Mouse (Mus musculus) midbrain, embryonic 11.5 days (tissue): ENCODE measurements around the gene Tnfsf8. TPM values are rescaled to one million over a fixed set of nuclear protein-coding genes. Genes with fewer than 3 reads are reported as not detected.

Source experiments
- ATAC-seq: fragments of 200-750 bp; cut with Nextera tagmentation; 2 replicates; pipeline ENCODE4 v1.8.0; 2017; ENCODE audit warnings: moderate TSS enrichment, moderate library complexity; ENCODE audit not compliant: low FRiP score
- DNase-seq: peaks from one replicate; pipeline ENCODE4 v3.0.0; 2015; ENCODE audit warnings: low spot score; ENCODE audit errors: missing footprints
- H3K27ac ChIP-seq: fragments of 300-500 bp; sonication (generic); 2 replicates; pipeline ENCODE4 v1.5.1; 2014; ENCODE audit warnings: low read depth, low read length
- H3K27me3 ChIP-seq: fragments of 300-500 bp; sonication (generic); 2 replicates; pipeline ENCODE4 v1.6.1; 2014; ENCODE audit warnings: mild to moderate bottlenecking, low read length, moderate library complexity, mixed read lengths; ENCODE audit not compliant: control insufficient read depth, insufficient read depth
- H3K36me3 ChIP-seq: fragments of 300-500 bp; sonication (generic); 2 replicates; pipeline ENCODE4 v1.6.1; 2014; ENCODE audit warnings: mild to moderate bottlenecking, low read length, moderate library complexity, mixed read lengths; ENCODE audit not compliant: control insufficient read depth, insufficient read depth
- H3K4me1 ChIP-seq: fragments of 300-500 bp; sonication (generic); 2 replicates; pipeline ENCODE4 v1.6.1; 2014; ENCODE audit warnings: low read length; ENCODE audit not compliant: control insufficient read depth, insufficient read depth
- H3K4me2 ChIP-seq: fragments of 300-500 bp; sonication (generic); 2 replicates; pipeline ENCODE4 v1.6.1; 2014; ENCODE audit warnings: mild to moderate bottlenecking, moderate library complexity
- H3K4me3 ChIP-seq: fragments of 300-500 bp; sonication (generic); 2 replicates; pipeline ENCODE4 v1.5.1; 2014; ENCODE audit warnings: low read depth, low read length
- H3K9ac ChIP-seq: fragments of 300-500 bp; sonication (generic); 2 replicates; pipeline ENCODE4 v1.6.1; 2014; ENCODE audit warnings: low read length
- H3K9me3 ChIP-seq: fragments of 300-500 bp; sonication (generic); 2 replicates; pipeline ENCODE4 v1.6.1; 2016; ENCODE audit warnings: low read length; ENCODE audit not compliant: control insufficient read depth
- WGBS: fragments of 180-500 bp; shearing (Covaris S2); extraction: QIAGEN DNeasy Blood & Tissue Kit; methylation state at CpG from one replicate; pipeline ENCODE4 v1.1.7; 2014; 5-methylcytosine and 5-hydroxymethylcytosine counted together
- polyA plus RNA-seq: library from polyadenylated mRNA; unstranded; fragments of >200 nt; fragmentation: Nextera tagmentation; extraction: Ambion mirVana; gene quantifications from 2 replicates; pipeline ENCODE4 v1.2.1, GENCODE M21; 2014

Gene Tnfsf8
- not detected in 2 replicates for polyA plus RNA-seq

DNA sequence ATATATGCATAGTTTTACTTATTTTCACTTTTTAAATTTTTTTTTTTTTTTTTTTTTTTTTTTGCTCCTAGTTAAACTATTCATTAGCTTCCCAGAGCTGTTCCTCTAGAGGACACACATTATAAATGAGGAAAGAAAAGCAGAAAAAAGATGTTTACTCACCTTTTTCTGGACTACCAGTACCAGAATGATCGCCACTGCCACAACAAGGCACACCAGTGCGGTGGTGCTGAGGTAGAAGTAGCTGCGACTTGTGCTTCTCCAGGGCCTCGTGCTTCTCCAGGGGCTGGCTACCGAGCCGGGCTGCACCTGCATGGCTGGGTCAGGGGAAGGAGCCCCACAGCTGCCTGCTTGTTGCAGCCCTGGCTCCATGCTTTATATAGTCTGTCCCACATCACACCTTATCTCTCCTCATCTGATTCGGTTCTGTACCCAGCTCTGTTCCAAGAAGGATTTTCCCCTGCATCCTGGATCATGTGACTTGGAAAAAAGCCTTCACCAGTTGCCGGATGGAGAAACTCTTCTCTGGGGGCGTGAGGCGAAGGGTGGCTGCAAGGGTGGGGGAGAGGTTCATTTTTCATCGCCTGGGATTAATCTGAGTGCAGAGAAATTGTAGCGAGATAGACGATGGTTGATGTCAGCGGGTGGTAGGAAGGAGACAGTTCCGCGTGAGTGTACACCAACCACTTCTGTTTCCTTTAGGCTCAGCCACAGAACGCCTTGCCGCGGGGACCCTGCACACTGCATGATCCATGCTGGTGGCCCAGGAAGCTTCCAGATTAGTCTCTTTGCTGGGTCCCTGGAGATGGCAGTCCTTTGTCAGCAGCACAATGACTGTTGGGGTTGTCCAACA lies at the start of gene Tnfsf8:
Gene Tnfsf8 (minus strand): TSS at position 660 of the 853 bp plus-strand sequence.
- Histone ChIP-seq H3K4me2 (no peak within 1 kb of the TSS), H3K27ac (no peak within 1 kb of the TSS), H3K9ac (no peak within 1 kb of the TSS), H3K4me1 (no peaks in the 10 kb centered on the region), H3K4me3 (no peak within 1 kb of the TSS), H3K9me3 (no peaks in the 10 kb centered on the region), H3K27me3 (no peaks in the 10 kb centered on the region), H3K36me3 (no peaks in the 10 kb centered on the region)
- 87% methylated on average over 19 of the region's 19 CpGs for WGBS
- no peak for DNase-seq
- no peak for ATAC-seq

DNA sequence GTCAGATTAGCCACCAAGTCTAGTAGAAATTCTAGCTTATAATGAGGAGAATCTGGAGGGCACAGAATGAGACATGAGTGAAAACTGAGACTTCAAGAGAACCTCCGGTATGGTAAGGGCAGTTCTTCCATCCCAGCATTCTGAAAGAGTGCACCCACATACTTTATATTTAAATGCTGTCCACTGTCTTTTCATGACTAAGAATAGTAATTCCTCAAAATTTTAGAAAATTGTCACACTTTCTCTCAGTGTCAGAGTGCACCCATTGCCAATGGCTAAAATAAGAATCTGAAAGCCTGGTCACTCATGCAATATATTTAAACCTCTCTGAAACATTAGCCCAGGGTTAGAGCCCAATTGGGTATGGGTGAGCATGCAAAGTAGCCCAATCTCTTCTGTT lies 47.4 kb upstream of the Tnfsf8 start:
- Histone ChIP-seq H3K9me3 (no peaks in the 10 kb centered on the region), H3K27me3 (no peaks in the 10 kb centered on the region), H3K4me3 (no peak overlapping the region), H3K9ac (no peak overlapping the region), H3K36me3 (no peaks in the 10 kb centered on the region), H3K27ac (no peak overlapping the region), H3K4me2 (no peak overlapping the region), H3K4me1 (no peaks in the 10 kb centered on the region)
- 87% methylated on average over 1 of the region's 1 CpGs for WGBS
- ATAC-seq = no peak
- DNase-seq = no peak

DNA sequence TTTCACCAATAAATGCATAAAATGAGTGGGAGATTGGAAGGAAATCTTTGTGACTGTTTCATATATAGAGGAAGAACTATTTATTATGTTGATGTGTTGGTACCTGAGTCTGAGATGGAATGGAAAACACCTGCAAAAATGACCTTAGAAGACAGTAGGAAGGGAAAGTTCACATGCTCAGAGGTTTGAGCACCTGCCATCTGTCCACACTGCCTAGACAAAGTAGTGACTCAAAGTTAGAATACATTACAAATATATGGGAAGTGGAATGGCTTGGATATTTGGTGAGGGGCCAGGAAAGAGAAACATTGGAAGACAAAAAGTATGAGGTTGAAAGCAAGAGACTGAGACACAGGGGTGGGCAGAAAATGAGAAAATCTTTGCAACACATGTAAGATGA lies 46.3 kb upstream of the Tnfsf8 start:
- Histone ChIP-seq H3K27me3 (no peaks in the 10 kb centered on the region), H3K9me3 (no peaks in the 10 kb centered on the region), H3K27ac (no peak overlapping the region), H3K36me3 (no peaks in the 10 kb centered on the region), H3K9ac (no peak overlapping the region), H3K4me3 (no peak overlapping the region), H3K4me1 (no peaks in the 10 kb centered on the region), H3K4me2 (no peak overlapping the region)
- ATAC-seq (no peak), DNase-seq (no peak)

DNA sequence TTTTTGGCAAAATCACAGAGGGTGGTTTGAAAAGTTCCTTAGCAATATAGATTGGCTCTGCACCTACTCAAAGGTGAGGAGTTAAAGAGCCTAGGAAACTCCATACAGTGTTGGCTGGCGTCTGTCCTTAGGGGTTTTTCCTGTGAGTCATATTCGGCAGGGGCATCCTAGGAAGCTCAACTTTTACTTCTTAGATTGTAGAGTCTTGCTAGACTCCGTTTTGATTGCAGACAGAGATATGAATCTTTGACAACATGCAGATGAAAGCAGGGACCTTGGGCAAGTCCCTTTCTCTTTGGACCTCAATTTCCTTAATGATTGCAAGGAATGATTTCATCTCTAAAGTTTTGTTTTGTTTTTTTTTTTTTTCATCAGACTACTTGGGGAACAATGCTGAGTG lies 44.9 kb upstream of the Tnfsf8 start:
- H3K9me3 ChIP-seq = no peaks in the 10 kb centered on the region
- no peak overlapping the region for H3K27ac ChIP-seq
- no peak overlapping the region for H3K4me3 ChIP-seq
- ATAC-seq = no peak
- H3K4me1 ChIP-seq = no peaks in the 10 kb centered on the region
- no peaks in the 10 kb centered on the region for H3K36me3 ChIP-seq
- no peak overlapping the region for H3K9ac ChIP-seq
- no peak for DNase-seq
- no peak overlapping the region for H3K4me2 ChIP-seq
- 72% methylated on average over 3 of the region's 3 CpGs for WGBS
- H3K27me3 ChIP-seq = no peaks in the 10 kb centered on the region

DNA sequence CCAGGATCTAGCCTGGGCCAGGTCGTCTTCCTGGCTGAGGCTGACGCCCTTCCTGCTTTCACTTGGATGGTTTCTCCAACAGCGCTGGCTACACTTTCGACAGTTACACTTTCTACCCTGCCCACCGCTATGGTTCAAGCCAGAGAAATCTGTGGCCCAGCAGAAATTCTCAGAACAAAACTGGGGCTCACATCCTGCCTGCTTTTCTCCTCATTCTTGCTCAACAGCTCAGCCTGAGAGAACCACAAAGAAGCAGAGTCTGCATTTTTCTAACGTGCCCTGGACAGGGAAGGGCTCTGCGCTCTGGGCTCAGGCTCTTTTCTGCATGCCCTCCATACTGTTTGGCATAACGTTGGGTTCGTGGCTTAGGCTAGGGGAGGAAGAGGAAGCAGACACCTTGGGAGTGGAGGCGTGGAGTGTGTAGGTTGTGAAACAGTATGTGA lies 38.0 kb upstream of the Tnfsf8 start:
- Histone ChIP-seq H3K36me3 (no peaks in the 10 kb centered on the region), H3K9ac (no peak overlapping the region), H3K27me3 (no peaks in the 10 kb centered on the region), H3K4me2 (no peak overlapping the region), H3K9me3 (no peaks in the 10 kb centered on the region), H3K27ac (no peak overlapping the region), H3K4me1 (no peaks in the 10 kb centered on the region), H3K4me3 (no peak overlapping the region)
- no peak for ATAC-seq
- DNase-seq = no peak
- WGBS = 87% methylated on average over 10 of the region's 10 CpGs

DNA sequence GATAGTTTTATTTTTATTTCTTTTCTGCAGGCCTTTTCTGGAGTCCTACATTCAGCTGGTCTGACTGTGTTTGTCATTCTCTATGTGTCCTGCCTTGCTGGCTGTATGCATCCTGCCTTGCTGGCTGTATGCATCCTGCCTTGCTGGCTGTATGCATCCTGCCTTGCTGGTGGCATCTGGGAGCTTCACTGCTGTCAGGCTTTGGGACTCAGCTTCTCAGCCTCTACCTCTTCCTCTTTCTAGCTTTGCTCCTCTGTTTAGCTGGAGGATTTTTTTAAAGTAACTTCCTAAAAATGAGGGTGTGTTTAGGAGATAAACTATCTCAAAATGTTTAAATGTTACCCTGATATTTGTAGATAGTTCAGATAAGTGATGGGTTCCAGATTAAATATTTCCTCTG lies 36.0 kb upstream of the Tnfsf8 start:
- DNase-seq = no peak
- Histone ChIP-seq H3K27ac (no peak overlapping the region), H3K4me2 (no peak overlapping the region), H3K4me3 (no peak overlapping the region), H3K9ac (no peak overlapping the region), H3K36me3 (no peaks in the 10 kb centered on the region), H3K27me3 (no peaks in the 10 kb centered on the region), H3K4me1 (no peaks in the 10 kb centered on the region), H3K9me3 (no peaks in the 10 kb centered on the region)
- no peak for ATAC-seq

DNA sequence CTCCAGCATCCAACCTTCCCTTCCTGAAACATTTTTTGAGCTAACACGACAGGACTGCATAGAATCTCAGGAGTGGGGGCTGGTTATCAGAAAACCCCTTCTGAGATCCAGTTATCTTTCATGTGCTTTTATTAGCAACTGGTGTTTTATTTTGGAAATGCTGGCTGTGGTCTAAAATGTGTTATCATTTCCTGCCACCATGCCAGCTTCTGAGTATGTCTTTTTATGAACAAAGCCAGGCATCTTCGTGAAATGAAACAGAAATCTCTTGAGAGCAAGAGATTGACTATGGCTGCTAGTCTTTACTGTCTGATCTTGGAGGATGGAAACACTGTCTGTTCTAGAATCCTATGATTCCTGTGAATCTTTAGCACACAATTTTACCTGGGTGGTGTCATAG lies 25.0 kb upstream of the Tnfsf8 start:
- no peak overlapping the region for H3K27ac ChIP-seq
- no peak overlapping the region for H3K4me3 ChIP-seq
- no peak overlapping the region for H3K9ac ChIP-seq
- WGBS = 86% methylated on average over 2 of the region's 2 CpGs
- H3K9me3 ChIP-seq = no peaks in the 10 kb centered on the region
- H3K4me1 ChIP-seq = no peaks in the 10 kb centered on the region
- H3K27me3 ChIP-seq = no peaks in the 10 kb centered on the region
- no peak for ATAC-seq
- no peaks in the 10 kb centered on the region for H3K36me3 ChIP-seq
- no peak for DNase-seq
- no peak overlapping the region for H3K4me2 ChIP-seq

DNA sequence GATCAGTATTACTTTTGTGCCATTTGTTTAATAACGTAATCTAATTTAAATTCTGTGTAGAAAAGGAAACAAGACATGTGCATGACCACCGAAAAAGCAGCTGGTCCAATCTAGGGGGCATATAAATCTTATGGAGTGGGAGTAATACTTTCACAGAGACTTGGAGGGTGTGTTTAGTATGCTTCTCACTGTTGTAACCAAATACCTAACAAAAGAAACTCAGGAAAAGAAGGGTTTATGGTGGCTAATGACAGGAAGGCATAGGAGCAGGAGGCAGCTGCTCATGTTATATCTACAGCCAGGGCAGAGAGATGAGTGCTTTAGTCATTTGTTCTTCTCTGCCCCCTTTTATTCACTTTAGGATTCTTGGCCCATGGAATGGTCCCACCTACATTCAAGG lies 15.6 kb upstream of the Tnfsf8 start:
- Histone ChIP-seq H3K27me3 (no peaks in the 10 kb centered on the region), H3K4me3 (no peak overlapping the region), H3K4me2 (no peak overlapping the region), H3K36me3 (no peaks in the 10 kb centered on the region), H3K9ac (no peak overlapping the region), H3K4me1 (no peaks in the 10 kb centered on the region), H3K27ac (no peak overlapping the region), H3K9me3 (no peaks in the 10 kb centered on the region)
- 87% methylated on average over 2 of the region's 2 CpGs for WGBS
- DNase-seq = no peak
- no peak for ATAC-seq

DNA sequence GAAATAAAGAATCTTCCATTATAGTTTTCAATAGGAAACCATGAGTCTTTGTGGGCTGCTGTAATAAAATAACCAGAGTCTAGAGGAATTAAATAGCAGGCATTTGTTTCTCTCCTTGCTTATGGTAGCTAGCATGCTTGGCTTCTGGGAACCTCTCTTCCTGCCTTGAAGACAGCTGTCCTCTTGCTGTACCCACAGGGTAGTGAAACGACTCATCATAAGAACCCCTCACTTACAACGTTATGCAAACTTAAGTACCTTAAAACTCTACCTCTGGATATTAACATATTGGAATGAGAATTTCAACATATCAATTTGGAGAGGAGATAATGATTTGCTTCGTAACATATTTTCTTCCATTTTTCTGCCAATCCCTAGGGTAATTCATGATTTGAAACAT lies 14.3 kb upstream of the Tnfsf8 start:
- Histone ChIP-seq H3K36me3 (no peaks in the 10 kb centered on the region), H3K4me3 (no peak overlapping the region), H3K27me3 (no peaks in the 10 kb centered on the region), H3K4me2 (no peak overlapping the region), H3K9ac (no peak overlapping the region), H3K4me1 (no peaks in the 10 kb centered on the region), H3K9me3 (no peaks in the 10 kb centered on the region), H3K27ac (no peak overlapping the region)
- no peak for DNase-seq
- ATAC-seq = no peak
- WGBS = 92% methylated on average over 3 of the region's 3 CpGs
